Mouse (Mus musculus) embryonic fibroblast, embryonic 13.5 days (primary cell): Measurements from ENCODE around the gene Bbs7.

Source experiments
- CTCF ChIP-seq: IDR thresholded peaks from 2 replicates; pipeline ENCODE4 v1.5.1; 2011; ENCODE audit warnings: mild to moderate bottlenecking, control low read depth, low read length, moderate library complexity, borderline replicate concordance; ENCODE audit not compliant: insufficient read depth
- POLR2A ChIP-seq: IDR thresholded peaks from 2 replicates; pipeline ENCODE4 v1.6.1; 2011; ENCODE audit warnings: low read depth, mild to moderate bottlenecking, control low read depth, low read length, moderate library complexity

- TF ChIP-seq CTCF (peak; percentile 74; the same call in 1 of the 2 replicates), POLR2A (no peak)
These were observed 22.2 kb upstream of the Bbs7 start for GRCm38 (mm10) chr3:36635449-36635848.
